Mouse (Mus musculus) embryonic fibroblast, embryonic 13.5 days (primary cell): ENCODE results near the gene Tmem164.

Source experiments
- CTCF ChIP-seq: IDR thresholded peaks from 2 replicates; pipeline ENCODE4 v1.5.1; 2011; ENCODE audit warnings: mild to moderate bottlenecking, control low read depth, low read length, moderate library complexity, borderline replicate concordance; ENCODE audit not compliant: insufficient read depth
- POLR2A ChIP-seq: IDR thresholded peaks from 2 replicates; pipeline ENCODE4 v1.6.1; 2011; ENCODE audit warnings: low read depth, mild to moderate bottlenecking, control low read depth, low read length, moderate library complexity

GRCm38 (mm10) chrX:142883593-142883992 is 202.4 kb downstream of the Tmem164 start:
- no peak for TF ChIP-seq POLR2A
- no peak for TF ChIP-seq CTCF
